Mouse (Mus musculus): ENCODE results near the gene Cdh4. TPM values are rescaled to one million over a fixed set of nuclear protein-coding genes. Genes with fewer than 3 reads are reported as not detected.

Cdh4 gene
- 42.4 and 50.0 TPM in 2 replicates for polyA plus RNA-seq (2015; fragmentation: Nextera tagmentation; extraction: Ambion mirVana)

GRCm38 (mm10) chr2:179442191-179442540, at the start of gene Cdh4:
TSS of gene Cdh4 (plus strand) at chr2:179442431.
- under 1% methylated on average over 38 of the region's 40 CpGs for WGBS
- Histone ChIP-seq H3K36me3 (no peaks in the 10 kb centered on the region), H3K27me3 (peaks cover 9% of the 10 kb centered on the region; the same call in 1 of the 2 replicates), H3K9ac (peak within 1 kb of the TSS; percentile 84), H3K27ac (replicated peaks) (peak within 1 kb of the TSS; percentile 83), H3K4me3 (peak within 1 kb of the TSS; percentile 81), H3K4me1 (replicated peaks) (peaks cover 45% of the 10 kb centered on the region), H3K9me3 (no peaks in the 10 kb centered on the region), H3K4me2 (peak within 1 kb of the TSS; percentile 94)
- ATAC-seq (ENCODE audit: low FRiP score, low read depth), result peak; percentile 90

- no peaks in the 10 kb centered on the region for H3K36me3 ChIP-seq
- no peaks in the 10 kb centered on the region for H3K27me3 ChIP-seq
- peaks cover 6% of the 10 kb centered on the region for H3K4me1 ChIP-seq (replicated peaks)
- WGBS, result 58% methylated on average over 5 of the region's 5 CpGs
- H3K9ac ChIP-seq, result no peak overlapping the region
- no peak for ATAC-seq (ENCODE audit: low FRiP score, low read depth)
- no peak overlapping the region for H3K27ac ChIP-seq (replicated peaks)
- H3K4me2 ChIP-seq, result no peak overlapping the region
- no peak overlapping the region for H3K4me3 ChIP-seq
- H3K9me3 ChIP-seq, result no peaks in the 10 kb centered on the region
Measured at GRCm38 (mm10) chr2:179395442-179395841, 46.8 kb upstream of the Cdh4 start.

- no peaks in the 10 kb centered on the region for H3K9me3 ChIP-seq
- H3K4me2 ChIP-seq, result no peak overlapping the region
- peak; percentile 83 for ATAC-seq (ENCODE audit: low FRiP score, low read depth)
- H3K27ac ChIP-seq (replicated peaks), result no peak overlapping the region
- no peak overlapping the region for H3K4me3 ChIP-seq
- H3K4me1 ChIP-seq (replicated peaks), result peaks cover 6% of the 10 kb centered on the region
- H3K27me3 ChIP-seq, result no peaks in the 10 kb centered on the region
- no peaks in the 10 kb centered on the region for H3K36me3 ChIP-seq
- H3K9ac ChIP-seq, result no peak overlapping the region
- WGBS, result 58% methylated on average over 14 of the region's 14 CpGs
Measured at GRCm38 (mm10) chr2:179399645-179400249, 42.5 kb upstream of the Cdh4 start.

- 79% methylated on average over 8 of the region's 8 CpGs for WGBS
- Histone ChIP-seq H3K4me1 (replicated peaks) (no peaks in the 10 kb centered on the region), H3K27ac (replicated peaks) (no peak overlapping the region), H3K27me3 (no peaks in the 10 kb centered on the region), H3K36me3 (no peaks in the 10 kb centered on the region), H3K9me3 (no peaks in the 10 kb centered on the region), H3K9ac (no peak overlapping the region), H3K4me3 (no peak overlapping the region), H3K4me2 (no peak overlapping the region)
- ATAC-seq (ENCODE audit: low FRiP score, low read depth), result no peak
Measured at GRCm38 (mm10) chr2:179410866-179411561, 31.2 kb upstream of the Cdh4 start.

GRCm38 (mm10) chr2:179412966-179413365, 29.3 kb upstream of the Cdh4 start:
- H3K9ac ChIP-seq, result no peak overlapping the region
- no peak for ATAC-seq (ENCODE audit: low FRiP score, low read depth)
- H3K4me1 ChIP-seq (replicated peaks), result 0 out of 2 replicates have a peak, but pooled peaks cover 2% of the 10 kb centered on the region
- 60% methylated on average over 2 of the region's 2 CpGs for WGBS
- H3K36me3 ChIP-seq, result no peaks in the 10 kb centered on the region
- H3K27ac ChIP-seq (replicated peaks), result no peak overlapping the region
- no peaks in the 10 kb centered on the region for H3K9me3 ChIP-seq
- no peak overlapping the region for H3K4me3 ChIP-seq
- no peak overlapping the region for H3K4me2 ChIP-seq
- H3K27me3 ChIP-seq, result no peaks in the 10 kb centered on the region

GRCm38 (mm10) chr2:179414253-179414652, 28.0 kb upstream of the Cdh4 start:
- 67% methylated on average over 11 of the region's 11 CpGs for WGBS
- Histone ChIP-seq H3K4me2 (no peak overlapping the region), H3K27me3 (no peaks in the 10 kb centered on the region), H3K36me3 (no peaks in the 10 kb centered on the region), H3K9me3 (no peaks in the 10 kb centered on the region), H3K4me1 (replicated peaks) (0 out of 2 replicates have a peak, but pooled peaks cover 2% of the 10 kb centered on the region), H3K9ac (no peak overlapping the region), H3K4me3 (no peak overlapping the region), H3K27ac (replicated peaks) (no peak overlapping the region)
- no peak for ATAC-seq (ENCODE audit: low FRiP score, low read depth)

- no peak for ATAC-seq (ENCODE audit: low FRiP score, low read depth)
- Histone ChIP-seq H3K4me2 (no peak overlapping the region), H3K27ac (replicated peaks) (no peak overlapping the region), H3K9ac (no peak overlapping the region), H3K9me3 (no peaks in the 10 kb centered on the region), H3K4me3 (no peak overlapping the region), H3K27me3 (no peaks in the 10 kb centered on the region), H3K36me3 (no peaks in the 10 kb centered on the region), H3K4me1 (replicated peaks) (0 out of 2 replicates have a peak, but pooled peaks cover 2% of the 10 kb centered on the region)
- WGBS, result 96% methylated on average over 9 of the region's 9 CpGs
Measured at GRCm38 (mm10) chr2:179414704-179415103, 27.5 kb upstream of the Cdh4 start.

GRCm38 (mm10) chr2:179415892-179416403, 26.3 kb upstream of the Cdh4 start:
- ATAC-seq (ENCODE audit: low FRiP score, low read depth), result no peak
- Histone ChIP-seq H3K36me3 (no peaks in the 10 kb centered on the region), H3K27me3 (no peaks in the 10 kb centered on the region), H3K9ac (no peak overlapping the region), H3K4me2 (no peak overlapping the region), H3K4me1 (replicated peaks) (0 out of 2 replicates have a peak, but pooled peaks cover 2% of the 10 kb centered on the region), H3K27ac (replicated peaks) (no peak overlapping the region), H3K9me3 (no peaks in the 10 kb centered on the region), H3K4me3 (no peak overlapping the region)
- 75% methylated on average over 8 of the region's 8 CpGs for WGBS

GRCm38 (mm10) chr2:179416587-179417227, 25.5 kb upstream of the Cdh4 start:
- peak; percentile 52; the same call in 1 of the 2 replicates for ATAC-seq (ENCODE audit: low FRiP score, low read depth)
- no peak overlapping the region for H3K4me2 ChIP-seq
- H3K4me1 ChIP-seq (replicated peaks), result peaks cover 6% of the 10 kb centered on the region
- no peaks in the 10 kb centered on the region for H3K27me3 ChIP-seq
- no peak overlapping the region for H3K9ac ChIP-seq
- H3K36me3 ChIP-seq, result no peaks in the 10 kb centered on the region
- 52% methylated on average over 16 of the region's 16 CpGs for WGBS
- no peak overlapping the region for H3K4me3 ChIP-seq
- H3K9me3 ChIP-seq, result no peaks in the 10 kb centered on the region
- no peak overlapping the region for H3K27ac ChIP-seq (replicated peaks)

GRCm38 (mm10) chr2:179425602-179426001, 16.6 kb upstream of the Cdh4 start:
- Histone ChIP-seq H3K4me1 (replicated peaks) (peaks cover 11% of the 10 kb centered on the region), H3K4me3 (no peak overlapping the region), H3K27me3 (no peaks in the 10 kb centered on the region), H3K36me3 (no peaks in the 10 kb centered on the region), H3K4me2 (no peak overlapping the region), H3K9me3 (no peaks in the 10 kb centered on the region), H3K9ac (no peak overlapping the region), H3K27ac (replicated peaks) (no peak overlapping the region)
- 81% methylated on average over 3 of the region's 3 CpGs for WGBS
- ATAC-seq (ENCODE audit: low FRiP score, low read depth), result no peak

GRCm38 (mm10) chr2:179428889-179429288, 13.3 kb upstream of the Cdh4 start:
- H3K27me3 ChIP-seq, result no peaks in the 10 kb centered on the region
- no peak overlapping the region for H3K27ac ChIP-seq (replicated peaks)
- H3K9ac ChIP-seq, result no peak overlapping the region
- no peak overlapping the region for H3K4me3 ChIP-seq
- H3K9me3 ChIP-seq, result no peaks in the 10 kb centered on the region
- no peaks in the 10 kb centered on the region for H3K36me3 ChIP-seq
- H3K4me2 ChIP-seq, result no peak overlapping the region
- ATAC-seq (ENCODE audit: low FRiP score, low read depth), result no peak
- H3K4me1 ChIP-seq (replicated peaks), result no peaks in the 10 kb centered on the region
- WGBS, result 47% methylated on average over 3 of the region's 3 CpGs

GRCm38 (mm10) chr2:179440161-179440560, 2.1 kb upstream of the Cdh4 start:
- Histone ChIP-seq H3K4me3 (no peak overlapping the region), H3K9me3 (no peaks in the 10 kb centered on the region), H3K36me3 (no peaks in the 10 kb centered on the region), H3K4me1 (replicated peaks) (peaks cover 41% of the 10 kb centered on the region), H3K9ac (no peak overlapping the region), H3K27ac (replicated peaks) (no peak overlapping the region), H3K27me3 (peaks cover 10% of the 10 kb centered on the region; the same call in 1 of the 2 replicates), H3K4me2 (no peak overlapping the region)
- ATAC-seq (ENCODE audit: low FRiP score, low read depth), result no peak
- WGBS, result 21% methylated on average over 9 of the region's 9 CpGs

Data from hindbrain, embryonic 15.5 days (tissue).